Mouse (Mus musculus): ENCODE measurements around the gene Trappc1.
A peak's percentile ranks its signal among the peaks of the same experiment; 100 is the strongest.

Trappc1 gene

GRCm38 (mm10) chr11:69328517-69328916 lies 4.7 kb downstream of the Trappc1 start:
- DNase-seq (ENCODE audit: low spot score in 2 of 2), result no peak

- DNase-seq (ENCODE audit: low spot score in 2 of 2), result no peak
These were observed 7.4 kb downstream of the Trappc1 start for GRCm38 (mm10) chr11:69331152-69331551.

- DNase-seq (ENCODE audit: low spot score in 2 of 2), result peak; percentile 78 to 81
These were observed 8.2 kb downstream of the Trappc1 start for GRCm38 (mm10) chr11:69331929-69332405.

- no peak for DNase-seq (ENCODE audit: low spot score in 2 of 2)
These were observed 9.0 kb downstream of the Trappc1 start for GRCm38 (mm10) chr11:69332713-69333253.

GRCm38 (mm10) chr11:69333922-69334321 lies 10.1 kb downstream of the Trappc1 start:
- DNase-seq (ENCODE audit: low spot score in 2 of 2), result no peak

- DNase-seq (ENCODE audit: low spot score in 2 of 2), result no peak
These were observed 11.0 kb downstream of the Trappc1 start for GRCm38 (mm10) chr11:69334796-69335195.

- peak; percentile 68 to 73 for DNase-seq (ENCODE audit: low spot score in 2 of 2)
These were observed 16.7 kb downstream of the Trappc1 start, which contains the start of gene Rnf227 for GRCm38 (mm10) chr11:69340161-69341131. TSS of gene Rnf227 (plus strand) at chr11:69340461.

GRCm38 (mm10) chr11:69346441-69346840 lies 22.7 kb downstream of the Trappc1 start:
- DNase-seq (ENCODE audit: low spot score in 2 of 2), result no peak

- no peak for DNase-seq (ENCODE audit: low spot score in 2 of 2)
These were observed 32.8 kb downstream of the Trappc1 start for GRCm38 (mm10) chr11:69356544-69356943.

- DNase-seq (ENCODE audit: low spot score in 2 of 2), result no peak
These were observed 33.9 kb downstream of the Trappc1 start for GRCm38 (mm10) chr11:69357690-69358089.

GRCm38 (mm10) chr11:69362021-69362420 lies 38.2 kb downstream of the Trappc1 start:
- DNase-seq (ENCODE audit: low spot score in 2 of 2), result no peak

- no peak for DNase-seq (ENCODE audit: low spot score in 2 of 2)
These were observed 38.7 kb downstream of the Trappc1 start for GRCm38 (mm10) chr11:69362479-69362878.

- DNase-seq (ENCODE audit: low spot score in 2 of 2), result no peak
These were observed 40.6 kb downstream of the Trappc1 start for GRCm38 (mm10) chr11:69364376-69364775.

GRCm38 (mm10) chr11:69364910-69365309 lies 41.1 kb downstream of the Trappc1 start:
- DNase-seq (ENCODE audit: low spot score in 2 of 2), result peak; percentile 86 to 92

- no peak for DNase-seq (ENCODE audit: low spot score in 2 of 2)
These were observed 41.9 kb downstream of the Trappc1 start for GRCm38 (mm10) chr11:69365722-69366121.

GRCm38 (mm10) chr11:69366157-69366854 lies 42.5 kb downstream of the Trappc1 start:
- DNase-seq (ENCODE audit: low spot score in 2 of 2), result peak; percentile 93 to 94

- DNase-seq (ENCODE audit: low spot score in 2 of 2), result no peak
These were observed 43.3 kb downstream of the Trappc1 start for GRCm38 (mm10) chr11:69366855-69367615.

GRCm38 (mm10) chr11:69367616-69368355 lies 44.0 kb downstream of the Trappc1 start:
- peak; percentile 34 to 55 for DNase-seq (ENCODE audit: low spot score in 2 of 2)

- peak in 1 of 2 experiments; percentile 26 for DNase-seq (ENCODE audit: low spot score in 2 of 2)
These were observed 44.8 kb downstream of the Trappc1 start for GRCm38 (mm10) chr11:69368356-69369214.
